Mouse (Mus musculus): ENCODE measurements around the gene Acot8. TPM values are rescaled to one million over a fixed set of nuclear protein-coding genes. Genes with fewer than 3 reads are reported as not detected.
"Not testable (repeated sequence)": the region's sequence is repeated elsewhere in the genome, so short reads cannot be mapped to it uniquely, and the experiment has no call there.

The Acot8 gene
- polyA plus RNA-seq, 1 experiment from 2014 or later = 18.4 TPM

DNA sequence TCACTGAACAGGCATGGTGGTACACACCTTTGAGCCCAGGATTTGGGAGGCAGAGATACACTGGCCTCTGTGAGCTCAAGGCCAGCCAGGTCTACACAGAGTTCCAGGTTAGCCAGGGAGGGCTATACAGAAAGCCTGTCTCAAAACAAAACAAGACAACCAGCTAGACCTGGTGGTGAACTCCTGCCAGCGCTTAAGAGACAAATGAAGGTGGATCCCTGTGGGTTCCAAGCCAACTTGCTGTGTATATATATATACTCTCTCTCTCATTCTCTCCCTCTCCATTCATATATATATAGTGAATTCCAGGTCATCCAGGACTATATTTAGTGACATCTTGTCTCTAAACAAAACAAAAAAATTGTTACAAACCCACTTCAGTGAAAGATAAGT is 765 bp downstream of the Acot8 start:
- Histone ChIP-seq H3K27me3 (ENCODE audit: low read depth, poor library complexity, severe bottlenecking) (no peaks in the 10 kb centered on the region), H3K36me3 (peaks cover 46% of the 10 kb centered on the region), H3K4me1 (peaks cover 20% of the 10 kb centered on the region), H3K4me3 (peak overlapping the region; percentile 89), H3K27ac (peak overlapping the region; percentile 91; the same call in 1 of the 2 replicates), H3K9me3 (replicated peaks) (no peaks in the 10 kb centered on the region)
- 55% methylated on average over 1 of the region's 1 CpGs for WGBS
- no peak for DNase-seq (ENCODE audit: low spot score)

DNA sequence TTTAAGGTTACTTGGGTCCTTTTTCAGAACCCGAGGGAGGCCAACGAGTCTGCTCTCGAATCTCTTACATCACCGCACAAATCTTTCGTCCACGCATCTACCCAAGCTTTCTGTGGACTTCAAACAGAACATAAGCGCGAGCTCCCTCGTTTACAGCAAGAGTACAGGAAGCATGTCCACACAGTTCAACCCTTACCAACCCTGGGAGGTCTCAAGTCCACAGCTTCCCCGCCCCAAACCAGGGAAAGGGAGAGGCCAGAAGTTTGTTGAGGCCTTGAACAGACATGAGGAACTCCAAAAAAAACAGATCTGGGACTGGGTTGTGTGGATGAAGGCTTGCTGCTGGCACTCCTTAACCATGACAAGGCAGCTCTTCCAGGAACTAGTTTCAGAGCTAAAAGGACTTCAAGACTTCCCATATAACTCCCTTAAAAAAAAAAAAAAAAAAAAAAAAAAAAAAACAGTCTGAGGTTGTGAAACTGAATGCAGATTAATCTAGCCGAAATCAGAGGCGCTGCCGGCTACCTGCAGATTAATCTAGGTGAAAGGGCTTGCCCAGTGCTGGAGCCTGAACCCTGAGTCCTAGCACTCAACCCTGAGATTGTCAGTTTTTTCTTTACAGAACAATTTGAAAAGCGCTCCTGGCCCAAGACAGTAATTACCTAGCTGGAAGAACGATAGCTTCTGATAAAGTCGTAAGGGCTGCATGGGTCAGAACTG is 1.3 kb downstream of the Acot8 start:
- Histone ChIP-seq H3K27me3 (ENCODE audit: low read depth, poor library complexity, severe bottlenecking) (no peaks in the 10 kb centered on the region), H3K4me1 (peaks cover 20% of the 10 kb centered on the region), H3K36me3 (peaks cover 45% of the 10 kb centered on the region), H3K4me3 (peak overlapping the region; percentile 89), H3K9me3 (replicated peaks) (no peaks in the 10 kb centered on the region), H3K27ac (no peak overlapping the region)
- 93% methylated on average over 16 of the region's 16 CpGs for WGBS
- no peak for DNase-seq (ENCODE audit: low spot score)

DNA sequence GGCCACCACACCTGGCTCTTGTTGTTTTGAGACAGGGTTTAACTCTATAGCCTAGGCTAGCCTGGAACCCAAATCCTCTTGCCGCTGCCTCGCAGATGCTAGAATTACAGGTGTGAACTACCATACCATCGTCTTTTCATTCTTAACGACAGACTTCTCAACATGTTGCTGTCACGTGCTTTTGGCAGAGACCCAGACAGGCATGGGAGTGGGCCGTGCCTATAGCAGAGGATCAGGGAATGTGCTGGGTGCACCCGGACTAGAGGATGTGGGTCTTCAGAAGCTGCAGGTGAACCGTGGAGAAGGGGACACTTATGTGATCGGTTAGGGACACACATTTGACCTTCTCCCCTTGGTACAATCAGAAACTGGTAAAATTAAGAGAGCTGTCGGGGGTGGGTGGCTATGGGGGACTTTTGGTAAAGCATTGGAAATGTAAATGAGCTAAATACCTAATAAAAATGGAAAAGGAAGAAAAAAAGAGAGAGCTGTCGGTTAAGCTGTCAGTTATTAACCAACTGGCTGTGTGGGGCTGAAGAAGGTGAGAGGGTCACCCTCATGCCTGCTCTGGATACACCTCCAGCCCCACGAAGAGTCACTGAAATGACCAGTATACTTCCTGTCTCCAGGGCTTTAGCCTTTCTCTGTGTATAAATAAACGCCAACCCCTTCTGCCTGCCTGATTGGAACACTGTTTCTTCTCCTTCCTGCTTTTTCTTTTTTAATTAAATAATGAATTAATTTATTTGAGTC is 4.3 kb downstream of the Acot8 start:
- H3K27ac ChIP-seq = no peak overlapping the region
- H3K4me1 ChIP-seq = peaks cover 17% of the 10 kb centered on the region
- H3K9me3 ChIP-seq (replicated peaks) = no peaks in the 10 kb centered on the region
- H3K27me3 ChIP-seq (ENCODE audit: low read depth, poor library complexity, severe bottlenecking) = no peaks in the 10 kb centered on the region
- WGBS = 94% methylated on average over 13 of the region's 13 CpGs
- peaks cover 72% of the 10 kb centered on the region for H3K36me3 ChIP-seq
- no peak for DNase-seq (ENCODE audit: low spot score)
- H3K4me3 ChIP-seq = no peak overlapping the region

DNA sequence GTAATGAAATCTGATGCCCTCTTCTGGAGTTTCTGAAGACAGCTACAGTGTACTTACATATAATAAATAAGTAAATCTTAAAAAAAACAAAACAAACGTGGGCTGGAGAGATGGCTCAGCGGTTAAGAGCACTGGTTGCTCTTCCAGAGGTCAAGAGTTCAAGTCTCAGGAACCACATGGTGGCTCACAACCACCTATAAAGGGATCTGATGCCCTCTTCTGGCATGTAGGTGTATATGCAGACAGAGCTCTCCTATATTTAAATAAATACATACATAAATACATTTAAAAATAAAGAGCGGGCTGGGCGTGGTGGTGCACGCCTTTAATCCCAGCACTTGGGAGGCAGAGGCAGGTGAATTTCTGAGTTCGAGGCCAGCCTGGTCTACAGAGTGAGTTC is 6.1 kb downstream of the Acot8 start:
- not testable (repeated sequence) for DNase-seq (ENCODE audit: low spot score)

DNA sequence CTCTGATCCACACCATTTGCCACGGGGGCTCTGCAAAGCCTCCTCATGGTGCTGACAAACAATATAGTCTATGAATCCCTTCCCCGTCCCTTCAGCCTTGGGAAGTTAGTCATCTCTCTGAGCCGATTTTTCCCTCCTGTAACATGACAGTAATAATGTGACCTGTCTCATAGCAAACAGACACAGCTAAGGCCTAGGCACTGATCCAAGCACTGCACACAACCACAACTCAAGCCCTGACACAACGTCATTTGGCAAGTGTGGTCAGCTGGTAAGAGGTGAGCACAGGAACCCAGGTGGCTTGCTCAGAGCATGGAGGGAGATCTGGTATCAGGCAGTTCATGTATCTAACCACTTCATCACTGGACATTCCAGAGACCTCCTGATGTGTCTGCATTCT is 8.8 kb downstream of the Acot8 start:
- peaks cover 91% of the 10 kb centered on the region for H3K36me3 ChIP-seq

More for the DNA sequence above, 6.1 kb downstream of the Acot8 start:
- H3K9me3 ChIP-seq (replicated peaks); H3K27me3 ChIP-seq (ENCODE audit: low read depth, poor library complexity, severe bottlenecking); H3K4me3 ChIP-seq; H3K27ac ChIP-seq; H3K4me1 ChIP-seq: not testable (repeated sequence)
- 81% methylated on average over 6 of the region's 6 CpGs for WGBS
- H3K36me3 ChIP-seq = peaks cover 85% of the 10 kb centered on the region

DNA sequence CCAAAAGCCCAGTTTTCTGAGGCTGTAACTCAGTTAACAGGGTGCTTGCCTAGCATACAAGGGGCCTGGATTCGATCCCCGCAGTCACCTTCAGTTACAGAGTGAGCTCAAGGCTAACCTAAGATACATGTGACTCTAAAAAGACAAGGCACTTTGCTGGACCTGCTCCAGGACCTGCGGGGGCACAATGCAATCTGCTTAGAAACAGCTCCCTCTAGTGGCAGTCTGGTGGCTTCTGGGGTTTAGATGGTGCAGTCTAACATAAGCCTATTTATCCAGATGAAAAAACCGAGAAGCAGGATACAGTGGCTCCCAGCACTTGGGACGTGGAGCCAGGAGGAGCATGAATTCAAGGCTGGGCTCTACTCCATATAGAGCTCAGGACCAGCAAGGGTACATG is 10.4 kb downstream of the Acot8 start:
- DNase-seq (ENCODE audit: low spot score) = peak; percentile 73
- no peaks in the 10 kb centered on the region for H3K9me3 ChIP-seq (replicated peaks)
- H3K27me3 ChIP-seq (ENCODE audit: low read depth, poor library complexity, severe bottlenecking) = no peaks in the 10 kb centered on the region
- no peak overlapping the region for H3K27ac ChIP-seq
- no peak overlapping the region for H3K4me3 ChIP-seq
- no peaks in the 10 kb centered on the region for H3K4me1 ChIP-seq
- H3K36me3 ChIP-seq = peaks cover 90% of the 10 kb centered on the region
- 44% methylated on average over 5 of the region's 5 CpGs for WGBS

More for the DNA sequence above, 8.8 kb downstream of the Acot8 start:
- WGBS = 89% methylated on average over 4 of the region's 4 CpGs
- H3K9me3 ChIP-seq (replicated peaks) = no peaks in the 10 kb centered on the region
- no peak for DNase-seq (ENCODE audit: low spot score)
- H3K4me3 ChIP-seq = no peak overlapping the region
- H3K27ac ChIP-seq = no peak overlapping the region
- no peaks in the 10 kb centered on the region for H3K4me1 ChIP-seq
- no peaks in the 10 kb centered on the region for H3K27me3 ChIP-seq (ENCODE audit: low read depth, poor library complexity, severe bottlenecking)

DNA sequence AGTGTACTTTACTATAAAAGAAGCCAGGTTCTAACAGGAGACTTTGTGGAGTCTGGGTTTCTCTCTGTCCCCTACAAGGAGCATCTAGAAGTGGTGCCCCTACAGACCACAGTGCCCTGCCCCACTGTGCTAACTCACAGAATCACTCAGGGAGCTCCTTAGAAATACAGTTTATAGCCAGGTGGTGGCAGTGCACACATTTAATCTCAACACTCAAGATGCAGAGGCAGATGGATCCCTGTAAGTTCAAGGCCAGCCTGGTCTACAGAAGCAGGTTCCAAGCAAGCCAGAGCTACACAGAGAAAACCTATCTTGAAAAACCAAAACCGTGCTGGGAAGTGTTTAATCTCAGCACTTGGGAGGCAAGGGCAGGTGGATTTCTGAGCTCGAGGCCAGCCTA is 10.9 kb downstream of the Acot8 start:
- Histone ChIP-seq H3K9me3 (replicated peaks) (no peaks in the 10 kb centered on the region), H3K27me3 (ENCODE audit: low read depth, poor library complexity, severe bottlenecking) (no peaks in the 10 kb centered on the region), H3K4me3 (no peak overlapping the region), H3K4me1 (peaks cover under 1% of the 10 kb centered on the region; the same call in 1 of the 2 replicates), H3K36me3 (peaks cover 89% of the 10 kb centered on the region), H3K27ac (no peak overlapping the region)
- 94% methylated on average over 2 of the region's 2 CpGs for WGBS
- DNase-seq (ENCODE audit: low spot score) = no peak

DNA sequence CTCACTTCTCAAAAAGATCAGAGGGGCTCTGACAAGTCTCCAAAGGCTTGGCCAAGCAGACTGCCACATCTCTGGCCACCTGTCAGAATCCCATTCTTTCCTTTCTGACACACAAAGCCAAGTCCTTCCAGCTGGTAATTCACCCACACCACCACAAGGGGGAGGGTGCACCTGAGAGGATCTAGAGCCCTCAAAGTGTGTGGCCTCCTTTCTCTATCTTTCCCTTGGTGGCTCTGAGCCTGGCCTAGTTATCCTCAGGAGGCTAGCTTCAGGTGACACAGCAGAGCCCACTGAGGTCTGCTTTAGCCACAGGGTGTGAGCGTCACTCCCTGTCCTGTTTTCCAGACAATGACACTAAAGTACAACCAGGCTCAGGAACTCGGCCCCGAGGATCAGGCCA is 11.4 kb downstream of the Acot8 start:
- no peak overlapping the region for H3K4me3 ChIP-seq
- no peaks in the 10 kb centered on the region for H3K9me3 ChIP-seq (replicated peaks)
- H3K4me1 ChIP-seq = peaks cover 2% of the 10 kb centered on the region; the same call in 1 of the 2 replicates
- H3K36me3 ChIP-seq = peaks cover 88% of the 10 kb centered on the region
- H3K27me3 ChIP-seq (ENCODE audit: low read depth, poor library complexity, severe bottlenecking) = no peaks in the 10 kb centered on the region
- peak; percentile 57 for DNase-seq (ENCODE audit: low spot score)
- no peak overlapping the region for H3K27ac ChIP-seq
- 90% methylated on average over 3 of the region's 3 CpGs for WGBS

DNA sequence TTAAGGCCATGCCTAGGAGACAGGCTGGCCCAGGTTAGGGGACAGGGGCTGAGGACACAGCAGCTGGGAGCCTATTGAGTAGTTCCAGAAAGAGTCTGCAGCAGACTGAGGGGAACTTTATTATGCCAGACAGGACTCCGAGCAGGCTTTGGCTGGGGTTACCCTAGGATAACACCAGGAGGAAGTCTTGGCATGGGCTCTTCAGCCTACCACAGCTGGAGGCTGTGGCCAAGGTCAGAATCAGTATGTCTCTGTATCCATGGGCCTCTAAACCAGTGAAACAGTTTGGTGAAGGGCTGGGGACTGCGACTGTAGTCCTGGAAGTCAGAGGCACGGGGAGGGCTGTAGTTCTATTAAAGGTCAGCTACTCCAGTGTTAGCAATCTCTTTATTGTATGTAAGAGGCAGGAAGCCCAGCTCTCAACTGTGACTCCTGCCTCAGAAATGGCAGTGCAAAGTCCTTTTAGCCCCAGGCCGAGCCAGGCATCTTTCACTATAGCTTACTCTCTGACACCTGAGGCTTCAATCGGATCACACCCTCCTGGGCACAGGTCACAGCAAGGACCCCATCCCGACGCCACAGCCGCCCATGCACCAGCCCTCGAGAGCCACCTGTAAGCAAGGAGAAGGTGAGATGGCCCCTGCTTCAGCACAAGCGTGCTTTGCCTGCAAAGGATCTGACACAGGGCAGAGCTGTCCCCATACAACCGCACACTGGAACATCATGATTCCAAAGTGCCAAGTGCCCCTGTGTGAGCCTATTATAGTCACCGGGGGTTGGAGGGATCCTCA is 12.1 kb downstream of the Acot8 start:
- no peaks in the 10 kb centered on the region for H3K9me3 ChIP-seq (replicated peaks)
- H3K4me3 ChIP-seq = no peak overlapping the region
- H3K4me1 ChIP-seq = peaks cover 2% of the 10 kb centered on the region; the same call in 1 of the 2 replicates
- H3K27ac ChIP-seq = no peak overlapping the region
- peaks cover 82% of the 10 kb centered on the region for H3K36me3 ChIP-seq
- WGBS = 92% methylated on average over 12 of the region's 12 CpGs
- H3K27me3 ChIP-seq (ENCODE audit: low read depth, poor library complexity, severe bottlenecking) = no peaks in the 10 kb centered on the region
- DNase-seq (ENCODE audit: low spot score) = no peak

DNA sequence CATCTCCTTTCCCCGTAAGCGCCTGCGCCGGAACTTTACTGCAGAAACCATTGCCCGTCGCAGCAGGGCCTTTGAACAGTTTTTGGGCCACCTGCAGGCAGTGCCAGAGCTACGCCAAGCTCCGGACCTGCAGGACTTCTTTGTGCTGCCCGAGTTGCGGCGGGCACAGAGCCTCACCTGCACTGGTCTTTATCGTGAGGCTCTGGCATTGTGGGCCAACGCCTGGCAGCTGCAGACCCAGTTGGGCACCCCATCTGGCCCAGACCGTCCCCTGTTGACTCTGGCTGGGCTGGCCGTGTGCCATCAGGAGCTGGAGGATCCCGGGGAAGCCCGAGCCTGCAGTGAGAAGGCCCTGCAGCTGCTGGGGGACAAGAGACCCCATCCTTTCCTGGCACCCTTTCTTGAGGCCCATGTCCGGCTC is 12.8 kb downstream of the Acot8 start:
- H3K4me1 ChIP-seq = peaks cover 2% of the 10 kb centered on the region; the same call in 1 of the 2 replicates
- 93% methylated on average over 18 of the region's 18 CpGs for WGBS
- H3K36me3 ChIP-seq = peaks cover 76% of the 10 kb centered on the region
- no peak overlapping the region for H3K4me3 ChIP-seq
- H3K27me3 ChIP-seq (ENCODE audit: low read depth, poor library complexity, severe bottlenecking) = no peaks in the 10 kb centered on the region
- H3K9me3 ChIP-seq (replicated peaks) = no peaks in the 10 kb centered on the region
- no peak for DNase-seq (ENCODE audit: low spot score)
- H3K27ac ChIP-seq = no peak overlapping the region

DNA sequence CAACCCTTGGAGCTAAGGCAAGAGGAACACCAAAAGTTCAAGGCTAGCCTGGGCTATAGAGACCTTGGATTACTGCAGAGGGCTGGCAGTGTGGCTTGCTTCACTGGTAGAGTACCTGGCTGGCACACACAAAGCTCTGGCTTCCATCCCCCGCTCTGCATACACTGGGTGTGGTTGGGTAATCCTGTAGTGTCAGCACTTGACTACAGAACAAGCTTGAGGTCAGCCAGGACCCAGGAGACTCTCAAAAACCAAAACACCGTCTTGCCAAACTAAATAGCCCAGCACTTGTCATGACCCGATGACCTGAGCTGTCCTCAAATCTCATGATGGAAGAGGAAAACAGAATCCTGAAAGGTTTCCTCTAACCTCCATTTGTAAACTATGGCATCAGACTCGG is 14.2 kb downstream of the Acot8 start:
- peaks cover 62% of the 10 kb centered on the region for H3K36me3 ChIP-seq
- H3K9me3 ChIP-seq (replicated peaks) = no peaks in the 10 kb centered on the region
- no peaks in the 10 kb centered on the region for H3K27me3 ChIP-seq (ENCODE audit: low read depth, poor library complexity, severe bottlenecking)
- H3K27ac ChIP-seq = no peak overlapping the region
- no peak for DNase-seq (ENCODE audit: low spot score)
- 84% methylated on average over 4 of the region's 4 CpGs for WGBS
- peaks cover 13% of the 10 kb centered on the region for H3K4me1 ChIP-seq
- no peak overlapping the region for H3K4me3 ChIP-seq

DNA sequence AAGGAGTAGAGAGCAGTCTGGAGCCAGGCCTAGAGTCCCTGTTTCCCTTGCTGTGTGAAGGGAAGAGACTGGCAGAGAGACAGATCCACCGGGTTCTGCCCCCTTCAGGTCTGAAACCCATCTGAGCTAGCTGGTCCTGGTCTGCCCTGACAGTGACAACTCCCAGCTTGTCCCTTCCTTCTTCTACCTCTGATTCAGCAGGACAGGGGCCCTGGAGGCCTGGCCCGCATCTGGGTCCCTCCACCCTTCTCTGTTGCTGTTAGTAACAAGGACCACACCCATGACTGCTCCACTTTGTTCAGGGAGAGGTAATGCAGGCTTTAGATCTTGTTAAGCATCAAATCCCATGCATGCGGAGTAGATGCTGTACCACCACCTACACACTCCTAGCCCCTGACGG is 16.3 kb downstream of the Acot8 start:
- H3K27ac ChIP-seq = no peak overlapping the region
- no peak for DNase-seq (ENCODE audit: low spot score)
- no peak overlapping the region for H3K4me3 ChIP-seq
- H3K36me3 ChIP-seq = peaks cover 47% of the 10 kb centered on the region
- H3K4me1 ChIP-seq = peaks cover 20% of the 10 kb centered on the region
- no peaks in the 10 kb centered on the region for H3K27me3 ChIP-seq (ENCODE audit: low read depth, poor library complexity, severe bottlenecking)
- 73% methylated on average over 4 of the region's 4 CpGs for WGBS
- no peaks in the 10 kb centered on the region for H3K9me3 ChIP-seq (replicated peaks)

DNA sequence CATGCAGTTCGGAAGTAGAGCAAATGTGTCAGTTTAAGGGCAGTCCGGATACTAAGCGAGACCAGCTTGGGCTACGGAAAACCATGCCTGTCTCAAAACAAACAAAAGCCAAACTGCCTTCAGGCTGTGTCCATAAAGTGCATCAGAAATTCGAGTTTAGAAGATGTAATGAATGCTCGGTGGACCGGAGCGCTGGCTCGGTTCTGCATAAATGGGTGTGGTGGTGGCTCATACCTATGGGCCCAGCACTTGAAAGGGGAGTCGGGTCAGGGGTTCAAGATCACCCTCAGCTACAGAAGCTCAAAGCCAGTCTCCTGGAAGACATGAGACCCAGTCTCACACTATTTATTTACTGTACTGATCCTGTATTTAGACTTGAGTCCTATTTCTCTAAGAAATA is 16.9 kb downstream of the Acot8 start:
- no peaks in the 10 kb centered on the region for H3K27me3 ChIP-seq (ENCODE audit: low read depth, poor library complexity, severe bottlenecking)
- no peak overlapping the region for H3K27ac ChIP-seq
- 89% methylated on average over 10 of the region's 10 CpGs for WGBS
- H3K36me3 ChIP-seq = peaks cover 41% of the 10 kb centered on the region
- DNase-seq (ENCODE audit: low spot score) = no peak
- no peaks in the 10 kb centered on the region for H3K9me3 ChIP-seq (replicated peaks)
- peaks cover 20% of the 10 kb centered on the region for H3K4me1 ChIP-seq
- H3K4me3 ChIP-seq = no peak overlapping the region

Measured in limb, embryonic 10.5 days (tissue).